Mouse (Mus musculus): ENCODE results near the gene G6pc2.

DNA sequence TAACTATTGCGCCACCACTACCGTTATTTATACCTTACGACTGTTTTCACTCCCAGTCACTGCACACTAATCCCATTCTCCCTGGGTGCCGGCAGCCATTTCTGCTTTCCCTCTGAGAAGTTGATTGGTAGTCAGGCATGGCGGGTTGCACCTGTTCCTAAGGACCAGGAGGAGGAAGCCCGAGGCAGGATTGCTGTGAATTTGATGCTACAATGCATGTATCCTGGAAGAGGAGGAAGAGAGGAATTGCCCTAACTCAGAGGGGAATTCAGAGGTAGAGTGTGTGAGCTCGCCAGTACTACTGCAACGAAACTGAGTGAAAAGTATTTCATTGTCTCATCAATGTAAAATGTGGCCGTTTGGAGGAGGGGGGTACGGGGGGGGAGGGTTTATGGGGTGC is 1.8 kb downstream of the G6pc2 start:
- no peak for TF ChIP-seq CTCF (conservative IDR thresholded peaks at IDR 0.05; ENCODE audit: low read length)
- TF ChIP-seq NANOG (IDR thresholded peaks at IDR 0.05; ENCODE audit: borderline replicate concordance, low read length) = no peak
